Mouse (Mus musculus) small intestine, adult 2 months (tissue): ENCODE measurements around the gene Clcn3.

Source experiments
- CTCF ChIP-seq: fragments of 200-500 bp; IDR thresholded peaks from 2 replicates; pipeline ENCODE4 v1.5.1; 2012; ENCODE audit warnings: low read depth, mild to moderate bottlenecking, control low read depth, inconsistent platforms, low read length, moderate library complexity, mixed read lengths; ENCODE audit not compliant: insufficient replicate concordance, insufficient read length; ENCODE audit errors: extremely low read depth
- POLR2A ChIP-seq: fragments of 200-500 bp; IDR thresholded peaks from 2 replicates; pipeline ENCODE4 v1.6.1; 2012; ENCODE audit warnings: low read depth, mild to moderate bottlenecking, control low read depth, inconsistent platforms, low read length, moderate library complexity

- TF ChIP-seq CTCF (no peak), POLR2A (no peak)
These were observed 19.2 kb downstream of the Clcn3 start for GRCm38 (mm10) chr8:60963931-60964330.
